Mouse (Mus musculus) neural tube, embryonic 13.5 days (tissue): ENCODE measurements at regions not wholly inside any gene's neighbourhood (a gene's known extent, or its start where the extent isn't known, plus 50 kb on each side); places are given as distances from the start of the nearest gene placed in this dataset.
"Not testable (repeated sequence)": the region's sequence is repeated elsewhere in the genome, so short reads cannot be mapped to it uniquely, and the experiment has no call there.

Experiments
- ATAC-seq: fragments of 200-750 bp; cut with Nextera tagmentation; 2 replicates; pipeline ENCODE4 v1.8.0; 2017; ENCODE audit warnings: low read depth, mild to moderate bottlenecking, moderate TSS enrichment, moderate library complexity
- H3K27ac ChIP-seq: fragments of 300-500 bp; sonication (generic); replicated peaks from 2 replicates; pipeline ENCODE4 v1.5.1; 2015; ENCODE audit warnings: moderate library complexity, mild to moderate bottlenecking, inconsistent platforms
- H3K27me3 ChIP-seq: fragments of 300-500 bp; sonication (generic); 2 replicates; pipeline ENCODE4 v1.6.1; 2015; ENCODE audit warnings: mild to moderate bottlenecking, inconsistent platforms
- H3K36me3 ChIP-seq: fragments of 300-500 bp; sonication (generic); 2 replicates; pipeline ENCODE4 v1.6.1; 2015; ENCODE audit warnings: mild to moderate bottlenecking, inconsistent platforms
- H3K4me1 ChIP-seq: fragments of 300-500 bp; sonication (generic); replicated peaks from 2 replicates; pipeline ENCODE4 v1.6.1; 2015; ENCODE audit warnings: inconsistent platforms
- H3K4me2 ChIP-seq: fragments of 300-500 bp; sonication (generic); 2 replicates; pipeline ENCODE4 v1.6.1; 2015; ENCODE audit warnings: inconsistent platforms, mild to moderate bottlenecking, moderate library complexity
- H3K4me3 ChIP-seq: fragments of 300-500 bp; sonication (generic); 2 replicates; pipeline ENCODE4 v1.5.1; 2015; ENCODE audit warnings: mild to moderate bottlenecking, inconsistent platforms
- H3K9ac ChIP-seq: fragments of 300-500 bp; sonication (generic); 2 replicates; pipeline ENCODE4 v1.6.1; 2015; ENCODE audit warnings: moderate library complexity, mild to moderate bottlenecking, inconsistent platforms
- H3K9me3 ChIP-seq: fragments of 300-500 bp; sonication (generic); 2 replicates; pipeline ENCODE4 v1.6.1; 2016; ENCODE audit warnings: inconsistent platforms
- WGBS: fragments of 180-500 bp; shearing (Covaris S2); methylation state at CpG from one replicate; pipeline ENCODE4 v1.1.7; 2015; 5-methylcytosine and 5-hydroxymethylcytosine counted together

DNA sequence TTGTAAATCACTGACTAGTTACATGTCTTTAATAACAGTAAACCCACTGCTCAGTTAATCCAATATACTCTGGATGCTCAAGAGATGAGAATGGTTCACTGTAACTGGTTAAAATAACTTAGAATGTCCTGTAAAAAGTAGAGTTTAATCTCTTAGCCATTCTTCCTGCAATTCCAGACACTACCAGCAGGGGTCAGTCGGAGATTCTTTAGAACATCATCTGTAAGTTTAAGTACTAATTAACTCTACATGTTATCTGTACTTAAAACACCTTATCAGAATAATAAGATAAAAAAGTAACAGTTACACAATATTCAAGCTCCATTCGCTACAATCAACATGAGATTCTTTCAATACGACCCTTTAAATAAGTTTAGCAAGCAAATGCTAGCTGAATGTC, 58.7 kb upstream of the Olig3 start:
- Histone ChIP-seq H3K4me1 (no peaks in the 10 kb centered on the region), H3K36me3 (no peaks in the 10 kb centered on the region), H3K27ac (no peak overlapping the region), H3K9me3 (no peaks in the 10 kb centered on the region), H3K4me2 (no peak overlapping the region), H3K9ac (no peak overlapping the region), H3K27me3 (peaks cover 45% of the 10 kb centered on the region), H3K4me3 (no peak overlapping the region)
- ATAC-seq = no peak
- WGBS = 68% methylated on average over 3 of the region's 3 CpGs

DNA sequence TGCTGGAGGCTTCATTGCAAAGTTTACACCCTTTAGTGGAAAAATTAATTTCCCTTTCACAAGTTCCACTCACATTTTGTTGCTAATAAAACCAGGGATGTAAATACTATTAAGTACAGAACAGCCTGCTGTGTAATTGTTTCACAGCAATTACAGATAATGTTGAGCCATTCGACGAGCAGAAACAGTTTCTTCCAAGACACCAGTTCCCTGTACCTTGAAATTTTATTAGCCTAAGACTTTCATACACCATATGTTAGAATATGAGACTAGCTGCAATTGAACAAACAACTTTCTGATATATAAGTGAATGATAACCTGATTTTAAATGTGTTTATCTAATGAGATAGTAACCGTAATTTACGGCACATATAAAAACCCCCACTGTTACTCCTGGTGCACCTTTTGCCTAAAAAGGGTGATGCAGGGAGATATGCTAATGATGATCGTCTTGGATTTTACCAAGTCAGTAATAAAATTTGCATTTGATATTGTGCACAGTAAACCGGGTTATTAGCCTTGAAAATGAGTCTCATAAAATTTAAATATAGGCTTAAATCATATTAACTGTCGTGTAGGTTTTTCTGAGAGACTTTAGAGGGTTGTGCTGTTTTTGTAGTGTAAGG, 60.8 kb upstream of the Olig3 start:
- Histone ChIP-seq H3K4me2 (no peak overlapping the region), H3K4me3 (no peak overlapping the region), H3K27ac (no peak overlapping the region), H3K36me3 (no peaks in the 10 kb centered on the region), H3K27me3 (peaks cover 33% of the 10 kb centered on the region), H3K4me1 (no peaks in the 10 kb centered on the region), H3K9ac (no peak overlapping the region), H3K9me3 (no peaks in the 10 kb centered on the region)
- ATAC-seq = peak; percentile 50; the same call in 1 of the 2 replicates
- 43% methylated on average over 7 of the region's 7 CpGs for WGBS

DNA sequence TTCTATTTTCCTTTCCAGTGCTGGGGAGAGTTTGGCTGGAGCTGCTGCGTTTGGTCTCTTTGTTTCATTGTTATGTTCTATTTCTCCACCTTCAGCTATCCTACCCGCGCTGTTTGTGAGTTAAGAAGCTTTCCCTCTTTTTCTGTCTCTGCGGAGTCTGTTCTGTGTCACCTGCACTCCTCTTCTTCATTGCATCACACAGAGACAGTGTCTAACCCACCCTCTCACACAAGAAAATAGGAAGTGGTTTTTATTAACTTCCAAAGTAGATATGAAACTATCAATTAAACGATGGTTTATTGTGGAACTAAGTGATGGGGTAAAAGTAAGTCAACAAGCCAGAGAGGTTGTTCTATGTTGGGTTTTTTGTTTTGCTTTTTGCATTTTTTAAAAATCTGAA, 64.9 kb upstream of the Olig3 start:
- H3K27me3 ChIP-seq = peaks cover 7% of the 10 kb centered on the region; the same call in 1 of the 2 replicates
- no peaks in the 10 kb centered on the region for H3K36me3 ChIP-seq
- no peaks in the 10 kb centered on the region for H3K9me3 ChIP-seq
- WGBS = 84% methylated on average over 5 of the region's 5 CpGs
- no peak overlapping the region for H3K4me3 ChIP-seq
- no peak overlapping the region for H3K4me2 ChIP-seq
- H3K4me1 ChIP-seq = no peaks in the 10 kb centered on the region
- no peak overlapping the region for H3K9ac ChIP-seq
- no peak for ATAC-seq
- no peak overlapping the region for H3K27ac ChIP-seq

DNA sequence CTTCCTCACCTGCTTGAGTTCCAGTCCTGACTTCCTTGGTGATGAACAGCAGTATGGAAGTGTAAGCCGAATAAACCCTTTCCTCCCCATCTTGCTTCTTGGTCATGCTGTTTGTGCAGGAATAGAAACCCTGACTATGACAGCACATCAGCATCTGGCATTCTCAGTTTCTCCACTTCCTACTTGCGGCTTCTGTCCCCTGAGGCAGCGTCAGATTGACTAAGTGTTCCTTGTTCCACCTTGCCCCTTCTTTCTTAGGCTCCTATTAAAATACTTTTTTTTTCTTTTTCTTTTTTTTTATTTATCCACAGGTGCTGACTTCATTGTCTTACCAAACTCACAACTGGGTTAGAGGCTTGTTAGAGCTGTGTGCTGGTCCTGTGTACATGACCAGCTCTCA, 65.3 kb upstream of the Olig3 start:
- not testable (repeated sequence) for H3K9me3 ChIP-seq, H3K4me3 ChIP-seq, H3K27ac ChIP-seq, H3K9ac ChIP-seq, H3K4me1 ChIP-seq, H3K36me3 ChIP-seq, H3K4me2 ChIP-seq, ATAC-seq, H3K27me3 ChIP-seq
- WGBS = 90% methylated on average over 3 of the region's 3 CpGs

DNA sequence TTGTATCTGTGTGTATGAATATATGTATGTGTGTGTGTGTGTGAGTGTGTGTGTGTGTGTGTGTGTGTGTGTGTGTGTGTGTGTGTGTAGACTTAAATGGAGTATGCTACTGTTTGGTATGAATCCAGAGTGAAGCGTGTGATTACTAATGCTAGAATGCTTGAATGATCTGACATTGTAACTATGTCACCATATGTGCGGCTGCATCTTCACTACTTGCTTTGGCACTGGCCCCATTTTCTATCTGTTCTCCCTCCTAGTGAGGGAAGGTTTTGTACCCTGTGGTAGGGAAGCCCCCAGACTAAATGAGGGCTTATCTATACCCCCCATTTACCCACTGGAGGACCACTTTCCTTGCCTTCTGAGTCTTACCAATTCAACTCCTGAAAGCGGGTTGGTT, 74.2 kb upstream of the Olig3 start:
- no peak for ATAC-seq
- no peak overlapping the region for H3K9ac ChIP-seq
- peaks cover 22% of the 10 kb centered on the region for H3K27me3 ChIP-seq
- no peaks in the 10 kb centered on the region for H3K9me3 ChIP-seq
- H3K4me2 ChIP-seq = no peak overlapping the region
- H3K36me3 ChIP-seq = no peaks in the 10 kb centered on the region
- H3K27ac ChIP-seq = no peak overlapping the region
- H3K4me1 ChIP-seq = peaks cover 2% of the 10 kb centered on the region; the same call in 1 of the 2 replicates
- WGBS = 84% methylated on average over 3 of the region's 3 CpGs
- no peak overlapping the region for H3K4me3 ChIP-seq

DNA sequence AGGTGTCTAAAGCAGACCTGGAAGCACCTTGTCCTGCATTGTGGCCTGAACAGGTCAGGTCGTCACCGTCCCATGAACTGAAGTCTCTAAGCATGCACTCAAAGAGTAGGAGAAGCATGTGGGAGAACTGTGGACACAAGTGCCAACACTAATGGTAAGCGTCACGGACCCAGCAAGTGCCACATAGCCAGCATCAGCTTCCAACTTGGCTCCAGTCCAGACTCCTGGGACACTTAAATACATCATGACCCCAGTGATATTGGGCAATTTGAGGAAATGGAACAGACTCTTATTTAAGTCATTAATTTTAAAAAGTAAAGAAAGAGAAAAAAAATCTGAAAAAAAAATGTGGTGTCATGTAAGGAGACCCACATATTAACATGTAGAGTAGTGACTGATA, 75.3 kb upstream of the Olig3 start:
- H3K27me3 ChIP-seq = peaks cover 25% of the 10 kb centered on the region
- WGBS = 78% methylated on average over 4 of the region's 4 CpGs
- ATAC-seq = no peak
- H3K36me3 ChIP-seq = no peaks in the 10 kb centered on the region
- no peak overlapping the region for H3K9ac ChIP-seq
- no peaks in the 10 kb centered on the region for H3K9me3 ChIP-seq
- no peak overlapping the region for H3K4me3 ChIP-seq
- no peak overlapping the region for H3K27ac ChIP-seq
- H3K4me1 ChIP-seq = peaks cover 4% of the 10 kb centered on the region; the same call in 1 of the 2 replicates
- no peak overlapping the region for H3K4me2 ChIP-seq

DNA sequence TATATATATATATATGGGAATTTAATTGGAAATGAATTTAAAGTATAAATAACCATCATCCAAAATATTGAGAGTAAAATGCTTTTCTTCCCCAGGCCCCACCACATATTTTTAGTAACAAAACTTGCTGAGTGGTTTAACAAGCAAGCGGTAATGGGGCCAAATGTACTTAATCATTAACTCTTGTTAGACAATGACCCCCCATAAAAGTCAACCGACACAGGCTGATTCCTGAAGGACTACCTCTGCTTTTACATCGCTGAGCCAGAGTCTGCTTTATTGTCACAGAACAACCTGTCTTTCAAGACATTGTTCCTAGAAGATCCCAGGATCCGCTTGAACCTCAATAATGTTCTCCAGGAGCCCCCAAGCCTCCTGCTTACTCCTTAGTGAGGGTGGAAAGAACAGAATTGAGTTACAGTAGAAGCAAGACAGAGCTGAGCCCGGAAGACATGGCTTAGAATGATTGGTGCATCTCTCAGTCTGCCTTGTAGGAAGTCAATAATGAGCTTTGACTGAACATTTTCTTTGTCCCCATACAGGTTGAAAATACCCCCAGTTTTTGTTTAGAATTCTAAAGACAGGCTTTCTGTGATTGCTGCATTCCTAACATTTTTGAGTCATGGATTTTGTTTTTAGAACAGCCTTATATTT, 78.0 kb upstream of the Olig3 start:
- Histone ChIP-seq H3K27me3 (peaks cover 25% of the 10 kb centered on the region), H3K9me3 (no peaks in the 10 kb centered on the region), H3K4me1 (peaks cover 4% of the 10 kb centered on the region; the same call in 1 of the 2 replicates), H3K4me2 (no peak overlapping the region), H3K27ac (no peak overlapping the region), H3K4me3 (no peak overlapping the region), H3K36me3 (no peaks in the 10 kb centered on the region), H3K9ac (no peak overlapping the region)
- 23% methylated on average over 5 of the region's 5 CpGs for WGBS
- no peak for ATAC-seq

DNA sequence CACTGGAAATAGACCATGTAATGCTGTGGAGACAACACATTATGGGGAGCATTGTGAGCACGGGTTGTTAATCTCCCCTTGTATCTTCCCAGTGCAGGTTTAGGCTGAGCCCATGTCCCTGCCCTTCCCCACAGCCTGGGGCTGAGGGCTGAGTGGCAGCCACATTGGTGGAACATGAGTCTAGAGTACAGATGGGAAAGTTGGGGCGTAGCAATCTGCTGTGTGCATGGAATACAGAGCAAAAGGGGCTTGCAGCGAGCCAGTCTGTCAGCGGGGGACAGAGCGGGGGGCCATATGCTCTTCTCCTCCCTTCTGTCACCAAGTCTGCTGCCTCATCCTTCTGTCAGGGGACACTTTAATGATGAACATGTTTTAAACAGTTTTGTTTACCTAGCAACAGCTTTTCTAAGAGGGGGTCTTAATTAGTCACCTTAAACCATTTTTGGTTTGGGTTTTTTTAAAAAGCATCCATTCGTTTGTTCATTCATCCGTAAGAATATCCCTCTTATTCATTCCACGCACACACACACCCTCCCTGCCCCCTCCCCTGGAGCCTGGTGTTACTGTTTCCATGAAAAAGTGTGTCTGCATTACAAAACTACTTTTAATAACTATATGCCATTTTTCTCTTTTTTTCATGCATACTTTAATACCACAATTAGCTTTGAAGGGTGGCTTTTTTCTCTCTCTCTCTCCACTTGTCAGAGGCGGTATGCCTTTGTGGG, 79.1 kb upstream of the Olig3 start:
- Histone ChIP-seq H3K4me1 (0 out of 2 replicates have a peak, but pooled peaks cover 4% of the 10 kb centered on the region), H3K27me3 (peaks cover 23% of the 10 kb centered on the region), H3K36me3 (no peaks in the 10 kb centered on the region), H3K4me3 (no peak overlapping the region), H3K9ac (no peak overlapping the region), H3K27ac (no peak overlapping the region), H3K9me3 (no peaks in the 10 kb centered on the region), H3K4me2 (no peak overlapping the region)
- WGBS = 25% methylated on average over 9 of the region's 9 CpGs
- ATAC-seq = peak; percentile 83

DNA sequence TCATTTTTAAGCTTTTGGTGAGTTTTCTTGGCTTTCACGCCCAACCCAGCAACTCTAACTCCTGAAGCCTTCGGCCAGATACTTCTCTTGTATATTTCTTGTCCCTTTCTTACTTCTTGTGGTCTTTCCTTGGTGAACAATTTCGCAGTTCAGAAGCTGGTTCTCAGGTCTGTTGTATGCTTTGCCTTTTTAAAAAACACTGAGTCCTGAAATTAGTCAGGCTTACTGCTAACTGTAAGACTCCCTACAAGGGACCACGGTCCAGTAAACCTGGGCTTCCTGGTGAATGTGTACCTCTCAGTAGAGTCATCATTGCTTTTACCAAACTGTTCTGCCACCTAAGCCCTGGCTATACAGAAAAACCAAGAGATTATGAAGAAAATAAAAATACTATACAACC, 81.3 kb upstream of the Olig3 start:
- no peaks in the 10 kb centered on the region for H3K36me3 ChIP-seq
- H3K9me3 ChIP-seq = no peaks in the 10 kb centered on the region
- H3K4me1 ChIP-seq = 0 out of 2 replicates have a peak, but pooled peaks cover 4% of the 10 kb centered on the region
- H3K27me3 ChIP-seq = peaks cover 17% of the 10 kb centered on the region
- H3K27ac ChIP-seq = no peak overlapping the region
- WGBS = 92% methylated on average over 4 of the region's 4 CpGs
- no peak overlapping the region for H3K4me3 ChIP-seq
- ATAC-seq = no peak
- H3K9ac ChIP-seq = no peak overlapping the region
- no peak overlapping the region for H3K4me2 ChIP-seq

DNA sequence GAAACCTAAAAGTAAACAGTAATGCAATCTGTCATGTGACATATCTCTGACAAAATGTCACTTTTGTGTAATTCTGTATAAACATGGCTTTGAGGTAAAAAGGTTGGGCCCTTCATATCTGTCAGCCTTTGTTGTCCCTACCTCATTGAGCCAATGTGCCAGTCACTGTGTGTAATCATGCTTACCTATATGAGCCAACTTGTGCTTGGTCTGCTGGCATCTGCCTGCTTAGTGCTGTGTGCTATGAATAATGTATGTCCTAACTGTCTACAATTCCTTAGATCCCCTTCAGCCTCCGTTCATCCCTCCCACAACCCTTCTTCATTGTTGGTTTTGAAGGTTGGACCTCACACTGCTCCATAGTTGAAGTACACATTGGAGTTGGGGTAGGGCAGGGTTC, 86.9 kb upstream of the Olig3 start:
- no peaks in the 10 kb centered on the region for H3K4me1 ChIP-seq
- no peaks in the 10 kb centered on the region for H3K27me3 ChIP-seq
- no peak overlapping the region for H3K4me3 ChIP-seq
- no peak overlapping the region for H3K9ac ChIP-seq
- 55% methylated on average over 1 of the region's 1 CpGs for WGBS
- H3K36me3 ChIP-seq = no peaks in the 10 kb centered on the region
- ATAC-seq = no peak
- no peak overlapping the region for H3K27ac ChIP-seq
- H3K4me2 ChIP-seq = no peak overlapping the region
- H3K9me3 ChIP-seq = no peaks in the 10 kb centered on the region

DNA sequence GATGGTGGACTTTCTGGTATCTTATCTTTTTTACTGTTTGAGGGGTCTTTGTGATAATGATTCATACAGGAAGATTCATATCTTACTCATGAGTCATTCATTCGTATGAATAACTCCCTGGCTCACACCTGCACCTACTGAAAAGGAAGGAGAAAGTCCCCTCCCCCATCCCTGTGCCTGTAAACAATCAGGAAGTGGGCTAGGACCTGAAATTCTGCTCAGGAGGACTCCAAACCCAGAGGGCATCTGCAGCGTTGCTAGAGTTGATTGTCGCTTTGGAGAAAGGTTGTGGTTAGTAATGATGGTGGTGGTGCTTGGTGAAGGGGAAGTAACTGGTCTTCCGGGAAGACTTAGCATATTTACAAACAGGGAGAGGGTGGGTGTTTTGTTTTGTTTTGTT, 88.3 kb upstream of the Olig3 start:
- H3K36me3 ChIP-seq = no peaks in the 10 kb centered on the region
- H3K4me2 ChIP-seq = no peak overlapping the region
- no peak overlapping the region for H3K9ac ChIP-seq
- no peaks in the 10 kb centered on the region for H3K27me3 ChIP-seq
- no peak for ATAC-seq
- H3K4me3 ChIP-seq = no peak overlapping the region
- H3K27ac ChIP-seq = no peak overlapping the region
- H3K4me1 ChIP-seq = no peaks in the 10 kb centered on the region
- WGBS = 79% methylated on average over 4 of the region's 4 CpGs
- no peaks in the 10 kb centered on the region for H3K9me3 ChIP-seq

DNA sequence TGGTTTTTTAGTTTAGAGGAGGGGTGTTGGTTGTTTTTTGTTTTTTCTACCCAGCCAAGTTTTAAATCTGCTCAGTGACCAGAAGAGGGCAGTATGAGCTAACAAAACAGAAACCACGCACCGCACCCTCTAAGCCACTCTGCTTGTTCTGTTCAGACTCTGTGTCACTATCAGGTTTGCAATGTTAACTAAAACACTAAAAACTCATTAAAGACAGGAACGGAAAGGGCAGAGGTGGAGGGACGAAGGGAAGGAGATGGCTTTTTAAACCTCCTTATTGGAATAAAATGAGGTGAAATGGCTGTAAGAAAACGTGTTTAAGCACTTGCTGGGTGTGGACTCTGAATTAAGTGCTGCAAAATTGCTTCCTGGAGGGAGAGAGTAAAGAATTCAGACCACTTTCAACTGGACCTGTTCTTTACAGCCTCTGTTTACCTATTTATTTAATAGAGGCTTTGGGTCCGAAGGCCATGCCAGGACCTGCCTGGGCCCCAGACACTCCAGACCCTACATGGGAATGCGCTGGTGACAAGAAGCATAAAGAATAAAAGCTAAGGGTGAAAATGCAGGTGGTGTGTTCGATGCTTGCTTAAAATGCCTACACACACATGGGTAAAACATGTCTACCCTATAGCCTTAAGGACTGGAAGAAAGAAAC, 116.1 kb upstream of the Olig3 start:
- 29% methylated on average over 8 of the region's 8 CpGs for WGBS
- H3K4me1 ChIP-seq = no peaks in the 10 kb centered on the region
- H3K27me3 ChIP-seq = peaks cover 32% of the 10 kb centered on the region
- H3K9me3 ChIP-seq = no peaks in the 10 kb centered on the region
- H3K4me3 ChIP-seq = no peak overlapping the region
- H3K36me3 ChIP-seq = no peaks in the 10 kb centered on the region
- H3K27ac ChIP-seq = no peak overlapping the region
- ATAC-seq = peak; percentile 74; the same call in 1 of the 2 replicates
- no peak overlapping the region for H3K4me2 ChIP-seq
- H3K9ac ChIP-seq = no peak overlapping the region
